Mouse (Mus musculus) cerebral cortex, adult 2 months (tissue): ENCODE data around the gene Tmem156.

ENCODE experiments used
- WGBS: fragments of 180-500 bp; shearing (Covaris S2); methylation state at CpG from one replicate; pipeline ENCODE4 v1.1.7; 2018; 5-methylcytosine and 5-hydroxymethylcytosine counted together

Tmem156 gene

DNA sequence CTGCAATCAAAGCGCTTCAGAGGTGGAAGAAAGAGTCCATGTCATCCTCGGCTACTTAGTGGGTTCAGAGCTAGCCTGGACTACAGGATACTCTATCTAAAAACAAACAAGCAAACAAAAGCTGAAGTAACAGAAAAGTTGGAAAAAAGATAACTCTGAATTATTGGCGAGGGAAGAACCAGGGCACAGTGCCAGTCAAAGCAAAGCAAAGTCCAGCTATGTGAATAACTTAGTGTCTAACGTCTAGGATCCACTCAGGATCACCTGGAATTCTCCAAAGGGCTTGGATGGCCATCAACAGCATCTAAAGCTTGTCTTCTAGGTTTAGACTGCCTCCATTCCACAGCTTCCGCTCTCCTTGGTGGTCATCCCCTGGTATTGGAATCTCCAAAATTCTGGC lies 5.5 kb upstream of the Tmem156 start:
- 81% methylated on average over 5 of the region's 5 CpGs for WGBS

DNA sequence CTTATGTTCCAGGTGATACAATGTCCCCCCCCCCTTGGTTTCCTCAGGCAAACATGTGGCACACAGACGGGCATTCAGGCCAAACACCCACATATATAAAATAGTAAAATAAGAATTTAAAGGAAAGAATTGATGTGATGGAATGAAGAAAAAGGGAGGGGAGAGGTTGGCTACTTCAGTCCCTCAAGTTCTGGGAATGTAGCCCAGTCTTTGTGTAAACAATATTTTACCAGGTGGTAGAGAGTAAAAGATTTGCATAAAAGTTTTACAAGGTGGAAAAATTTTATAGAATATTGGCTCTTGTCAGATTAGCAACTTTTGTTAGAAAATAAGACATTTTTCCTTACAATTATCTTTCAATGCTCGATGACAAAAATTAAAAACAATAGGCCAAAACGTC lies 4.9 kb upstream of the Tmem156 start:
- WGBS, result 84% methylated on average over 3 of the region's 3 CpGs

DNA sequence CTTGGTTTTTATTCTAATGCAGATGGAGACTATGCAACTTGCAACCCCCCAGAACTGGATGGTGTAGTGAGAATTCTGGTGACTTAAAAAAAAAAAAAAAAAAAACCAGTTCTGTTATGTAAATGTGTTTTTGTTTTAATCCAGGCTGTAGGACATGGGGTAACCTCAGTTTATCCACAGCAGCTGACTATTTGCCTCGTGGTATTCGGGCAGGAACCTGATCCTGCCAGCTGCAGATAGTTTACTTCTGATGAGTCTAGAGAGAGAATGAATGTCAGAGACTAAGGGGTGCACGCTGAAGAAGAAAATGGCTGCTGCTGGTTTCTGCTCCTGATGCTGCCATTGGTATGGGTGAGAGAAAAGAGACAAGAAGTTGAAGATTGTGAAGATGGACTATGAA lies 4.2 kb upstream of the Tmem156 start:
- WGBS, result 86% methylated on average over 3 of the region's 3 CpGs

DNA sequence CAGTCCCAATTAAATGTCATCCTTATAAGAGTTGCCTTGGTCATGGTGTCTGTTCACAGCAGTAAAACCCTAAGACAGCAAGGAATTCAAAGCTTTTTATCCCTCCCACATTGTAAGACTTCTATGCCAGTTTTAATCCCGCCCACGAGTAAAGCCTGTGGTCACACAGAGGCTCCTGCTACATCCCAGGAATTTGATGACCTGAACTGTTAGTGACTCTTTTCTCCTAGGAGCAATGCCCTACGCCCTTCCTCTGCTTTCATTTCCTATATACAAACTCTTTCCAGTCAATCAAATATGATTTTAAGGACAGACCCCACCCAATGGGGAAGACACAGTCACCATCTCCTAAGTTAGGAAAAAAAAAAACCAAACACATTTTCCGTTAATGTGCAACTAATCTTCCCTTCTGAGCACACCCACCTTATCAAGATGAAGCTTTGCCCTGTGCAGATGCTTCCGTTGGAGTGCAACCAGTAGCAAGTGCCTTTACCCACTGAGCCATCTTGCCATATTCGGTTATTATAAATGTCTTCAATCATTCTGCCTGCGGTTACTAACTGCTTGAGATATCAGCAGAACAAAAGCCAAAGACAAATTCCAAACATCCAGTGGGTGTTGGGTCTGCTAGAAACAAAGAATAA lies 3.1 kb upstream of the Tmem156 start:
- 84% methylated on average over 7 of the region's 7 CpGs for WGBS

DNA sequence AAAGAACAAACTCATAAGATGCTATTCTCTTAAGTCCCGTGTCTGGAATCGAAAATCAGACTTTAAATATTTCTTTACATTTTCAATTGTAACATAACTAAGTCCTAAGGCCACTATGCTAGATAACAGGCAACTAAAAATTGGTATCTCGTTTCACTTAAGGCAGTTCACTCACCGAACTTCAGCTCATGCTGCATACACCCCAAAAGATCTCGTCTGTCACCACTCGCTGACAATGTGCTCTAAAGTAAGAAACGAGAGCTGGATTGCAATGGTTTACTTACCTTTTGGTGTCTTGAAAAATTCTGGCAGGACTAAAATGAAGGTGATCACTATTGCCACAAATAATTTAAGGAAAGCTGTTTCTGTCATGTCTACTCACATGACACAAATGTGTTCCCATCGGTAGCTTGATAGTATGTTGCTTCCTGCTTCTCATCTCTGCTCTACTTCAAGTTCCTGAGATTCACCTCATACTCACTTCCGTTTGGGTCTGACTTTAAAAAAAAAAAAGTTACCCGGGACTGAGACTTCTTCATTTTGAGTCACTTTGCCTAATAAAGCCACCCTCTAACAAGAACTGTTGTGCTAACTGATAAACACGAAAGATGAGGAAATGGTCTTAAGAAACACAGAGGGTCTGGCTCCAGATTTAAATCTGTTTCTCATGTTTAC lies 611 bp downstream of the Tmem156 start:
- WGBS, result 79% methylated on average over 11 of the region's 11 CpGs

DNA sequence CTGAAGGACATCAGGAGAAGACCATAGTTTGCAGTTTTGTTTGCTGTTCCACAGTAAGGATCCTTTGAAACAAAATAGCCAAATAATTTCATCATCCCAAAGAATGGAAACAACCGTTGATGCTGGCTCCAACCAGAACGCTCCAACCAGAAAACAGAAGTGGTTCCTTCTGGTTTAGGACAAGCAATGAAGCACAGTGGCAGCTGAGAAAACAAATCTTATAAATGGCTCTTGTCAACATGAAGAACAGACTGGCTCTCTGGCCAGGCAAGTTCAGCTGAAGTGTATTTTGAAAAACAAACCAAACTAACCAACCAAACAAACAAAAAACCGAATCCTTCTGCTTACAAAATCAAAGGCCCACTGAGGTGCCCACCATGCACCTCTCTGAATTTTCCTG lies 2.2 kb downstream of the Tmem156 start:
- WGBS, result 74% methylated on average over 3 of the region's 3 CpGs

DNA sequence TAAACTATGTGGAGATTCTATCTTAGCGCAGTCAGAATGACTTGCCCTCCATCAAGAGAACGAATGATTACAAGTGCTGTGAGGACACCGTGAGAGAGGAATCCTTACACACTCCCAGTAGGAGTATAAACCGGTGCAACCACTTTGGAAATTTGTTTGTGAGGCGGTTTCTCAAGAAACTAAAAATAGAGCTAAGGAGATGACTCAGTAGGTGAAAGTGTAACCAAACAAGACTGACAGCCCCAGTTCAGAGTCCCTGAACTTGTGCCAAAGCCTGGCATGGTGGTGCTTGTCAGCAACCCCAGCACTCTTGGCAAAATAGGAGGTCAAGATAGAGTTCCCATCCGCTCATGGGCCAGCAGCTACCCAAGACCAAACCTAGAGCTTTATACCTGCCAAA lies 5.4 kb downstream of the Tmem156 start:
- WGBS, result 68% methylated on average over 6 of the region's 6 CpGs

DNA sequence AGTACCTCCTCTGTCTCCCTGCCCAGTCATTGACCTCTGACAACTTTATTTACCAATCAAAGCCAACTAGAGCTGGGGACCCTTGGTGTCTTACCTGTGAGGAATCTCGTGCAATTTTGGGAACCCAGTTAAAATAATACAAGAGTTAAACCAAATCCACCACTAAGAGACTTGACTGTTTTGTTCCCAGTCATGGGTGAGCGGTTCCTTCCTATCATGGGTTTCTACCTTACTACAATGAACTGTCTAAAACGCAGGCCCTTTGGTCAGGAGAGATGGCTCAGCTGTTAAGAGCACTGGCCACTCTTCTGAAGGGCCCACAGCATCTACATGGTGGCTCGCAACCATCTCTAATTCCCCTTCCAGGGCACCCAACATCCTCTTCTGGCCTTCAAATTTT lies 10.1 kb downstream of the Tmem156 start:
- WGBS, result 94% methylated on average over 4 of the region's 4 CpGs

DNA sequence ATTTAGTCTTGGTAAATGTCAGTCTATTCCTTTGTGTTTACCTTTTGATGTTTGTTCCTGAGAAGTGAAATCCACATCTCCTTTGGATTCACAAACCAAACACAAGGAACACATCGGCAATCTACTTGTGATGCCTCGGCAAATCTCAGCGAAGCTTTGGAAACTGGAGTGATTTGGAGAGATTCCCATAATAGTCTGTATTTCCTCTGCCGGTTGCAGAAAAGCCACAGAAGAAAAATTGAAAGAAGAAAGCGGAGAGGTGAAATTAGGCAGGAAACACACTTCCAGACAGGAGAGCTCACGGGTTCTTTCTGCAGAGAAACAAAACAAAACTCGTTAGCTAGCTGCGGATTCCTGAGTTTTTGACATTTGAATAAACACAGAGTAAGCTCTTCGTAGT lies 12.1 kb downstream of the Tmem156 start:
- 11% methylated on average over 9 of the region's 9 CpGs for WGBS

DNA sequence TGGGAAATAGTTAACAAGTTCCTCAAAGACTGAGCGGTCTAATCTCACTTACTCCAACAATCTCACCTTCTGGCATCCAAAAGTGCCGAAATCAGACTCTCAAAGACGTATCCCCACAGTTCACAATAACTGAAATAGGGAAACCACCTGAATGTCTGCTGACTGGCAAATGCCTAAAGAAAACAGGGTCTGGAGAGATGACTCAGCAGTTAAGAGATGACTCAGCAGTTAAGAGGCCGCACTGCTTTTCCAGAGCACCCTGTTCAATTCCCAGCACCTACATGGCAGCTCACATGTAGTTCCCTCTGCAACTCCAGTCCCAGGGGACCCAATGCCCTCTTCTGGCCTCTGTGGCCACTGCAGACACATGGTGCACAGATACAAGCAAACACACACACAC lies 13.9 kb downstream of the Tmem156 start:
- WGBS, result 96% methylated on average over 4 of the region's 4 CpGs

DNA sequence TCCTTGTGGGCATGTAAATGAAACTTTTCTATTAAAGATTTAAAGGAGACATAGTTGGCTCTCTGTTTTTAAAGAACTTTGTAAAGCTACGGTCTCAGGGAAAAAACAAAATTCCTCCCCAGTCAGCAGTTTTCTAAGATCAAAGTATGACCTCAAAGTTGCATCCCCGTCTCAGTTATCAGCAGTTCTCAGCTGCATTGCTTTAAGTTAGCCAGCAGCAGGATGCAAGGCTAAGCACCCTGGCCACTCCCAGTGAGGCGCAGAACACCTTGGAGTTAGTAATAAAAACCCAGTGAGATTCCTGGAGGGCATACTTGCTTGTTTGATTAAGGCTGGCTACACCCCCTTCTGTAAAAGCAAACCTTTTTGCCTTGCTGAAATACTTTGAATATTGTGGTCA lies 15.2 kb downstream of the Tmem156 start:
- WGBS, result 75% methylated on average over 3 of the region's 3 CpGs

DNA sequence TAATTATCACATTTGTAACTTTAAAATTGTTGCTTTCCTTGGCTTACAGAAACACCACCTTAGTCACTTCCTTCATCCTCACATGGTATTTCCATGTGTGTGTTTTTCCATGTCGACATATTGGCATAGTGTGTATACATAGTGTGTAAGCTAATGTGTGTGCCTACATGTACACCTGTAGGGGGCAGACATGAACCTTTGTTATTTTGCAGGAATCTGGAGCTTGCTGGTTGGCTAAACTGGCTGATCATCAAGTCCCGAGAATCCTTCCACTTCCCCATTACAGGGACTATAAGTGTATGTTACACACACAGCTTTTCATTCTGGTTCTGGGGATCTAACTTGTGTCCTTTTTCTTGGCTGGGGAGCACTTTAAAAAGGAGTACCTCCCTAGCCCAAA lies 15.8 kb downstream of the Tmem156 start:
- WGBS, result 72% methylated on average over 2 of the region's 2 CpGs

DNA sequence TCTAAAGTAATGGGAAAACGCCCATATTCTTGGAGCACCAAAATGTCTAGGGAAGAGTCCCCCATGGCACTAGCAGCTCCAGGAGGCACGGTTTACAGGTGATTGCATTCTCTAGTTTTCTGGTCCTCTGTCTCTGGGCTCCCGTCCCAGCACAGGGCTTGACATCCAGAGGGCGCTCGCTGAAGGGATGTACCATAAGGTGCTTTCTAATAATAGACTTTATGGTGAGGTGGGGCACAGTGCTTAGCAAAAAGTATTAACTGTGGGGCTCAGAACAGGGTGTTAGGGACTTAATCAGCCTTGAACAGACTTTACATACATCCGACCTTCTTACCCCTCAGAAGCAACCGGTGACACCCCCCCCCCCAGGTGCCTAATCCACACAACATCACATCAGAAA lies 17.2 kb downstream of the Tmem156 start:
- 79% methylated on average over 7 of the region's 7 CpGs for WGBS

DNA sequence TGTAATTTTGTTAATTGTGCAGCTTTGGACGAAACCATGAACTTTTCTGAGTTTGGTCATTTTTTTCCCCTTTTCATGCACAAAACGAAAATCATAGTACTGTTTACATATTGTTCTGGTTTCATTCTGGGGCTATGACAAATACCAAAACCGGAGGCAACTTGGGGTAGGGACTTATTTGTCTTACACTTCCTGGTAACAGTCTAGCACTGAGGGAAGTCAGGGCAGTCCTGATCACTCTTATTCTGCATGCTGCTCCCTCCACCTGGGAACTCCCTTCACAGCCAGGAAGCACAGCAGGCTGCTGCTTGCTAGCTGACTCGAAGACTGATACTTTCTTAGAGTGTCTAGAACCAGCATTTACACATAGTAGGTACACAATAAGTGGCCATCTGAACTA lies 18.7 kb downstream of the Tmem156 start:
- 87% methylated on average over 4 of the region's 4 CpGs for WGBS

DNA sequence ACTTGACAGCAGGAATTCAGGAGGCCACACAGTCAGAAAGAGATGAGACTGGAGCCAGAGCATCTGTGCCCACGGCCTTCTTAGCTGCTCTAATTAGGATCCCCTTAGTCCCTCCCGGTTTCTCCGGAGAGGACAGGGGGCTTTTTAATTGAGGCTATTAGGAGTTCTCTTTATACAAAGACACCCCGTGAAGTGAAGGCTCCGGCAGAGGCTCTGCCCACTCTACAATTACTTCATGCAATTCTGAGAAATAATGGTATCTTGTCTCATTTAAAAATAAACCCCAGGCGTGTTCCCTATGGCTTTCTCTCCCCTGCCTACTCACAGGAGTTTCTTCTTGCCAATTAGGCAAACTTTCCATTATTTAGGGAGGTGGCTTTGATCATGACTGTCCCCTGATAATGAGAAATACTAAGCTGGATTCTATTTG lies 20.2 kb downstream of the Tmem156 start:
- WGBS, result 36% methylated on average over 6 of the region's 6 CpGs

DNA sequence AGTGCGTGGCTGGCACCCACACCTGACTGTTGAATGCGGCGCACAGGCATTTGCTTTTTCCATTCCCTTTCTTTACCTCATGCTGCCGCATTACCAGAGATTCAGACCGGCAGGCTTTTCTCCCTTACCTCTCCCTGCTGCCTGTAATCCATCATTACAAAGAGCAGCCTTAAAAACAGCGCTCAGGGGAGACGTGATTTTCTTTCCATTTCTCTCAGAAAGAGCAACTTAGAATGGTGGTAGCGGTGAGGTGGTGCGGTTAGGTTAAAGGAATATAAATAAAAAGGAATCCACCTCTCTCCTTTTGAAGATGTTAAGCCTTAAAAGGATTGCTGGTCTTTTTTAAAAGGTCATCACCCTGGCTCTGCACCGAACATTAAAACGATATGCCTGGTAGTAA lies 22.1 kb downstream of the Tmem156 start:
- WGBS, result 90% methylated on average over 11 of the region's 11 CpGs

DNA sequence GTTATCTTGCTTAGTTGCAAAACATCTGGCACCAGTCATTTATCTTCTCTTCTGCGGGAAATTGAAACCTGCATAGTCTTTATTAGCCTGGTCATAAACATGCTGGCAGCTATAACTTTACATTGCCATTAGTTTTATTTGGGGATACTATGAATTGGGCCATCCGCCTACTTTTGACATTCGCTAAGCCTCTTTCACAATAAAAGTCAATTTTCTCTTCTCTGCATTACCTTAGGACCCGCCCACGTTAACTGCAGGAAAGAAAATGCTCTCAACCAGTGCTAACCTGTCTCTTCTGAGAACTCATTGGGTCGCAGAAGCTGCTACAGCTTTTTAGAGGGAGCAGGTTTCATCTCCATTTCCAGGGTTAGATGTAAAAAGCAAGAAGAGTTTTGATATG lies 23.8 kb downstream of the Tmem156 start:
- 93% methylated on average over 6 of the region's 6 CpGs for WGBS

DNA sequence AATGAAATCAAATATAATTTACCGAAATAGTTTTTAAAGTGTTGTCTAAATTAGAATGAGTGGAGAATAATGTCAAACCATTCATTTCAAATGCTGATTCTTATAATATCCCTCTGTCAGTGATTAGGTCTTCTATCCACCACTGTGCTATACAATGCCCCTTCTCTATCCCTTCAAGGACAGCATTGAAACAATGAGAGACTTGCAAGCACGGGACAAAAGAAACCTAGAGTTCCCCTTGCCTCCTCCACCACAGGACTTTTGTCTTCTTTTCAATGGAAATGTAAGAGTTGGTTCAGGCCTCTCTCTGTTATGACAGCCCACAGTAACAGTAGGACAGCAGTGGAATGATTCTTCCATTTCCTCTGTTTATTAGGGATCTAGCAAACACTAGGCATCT lies 28.7 kb downstream of the Tmem156 start:
- WGBS, result 77% methylated on average over 2 of the region's 2 CpGs

DNA sequence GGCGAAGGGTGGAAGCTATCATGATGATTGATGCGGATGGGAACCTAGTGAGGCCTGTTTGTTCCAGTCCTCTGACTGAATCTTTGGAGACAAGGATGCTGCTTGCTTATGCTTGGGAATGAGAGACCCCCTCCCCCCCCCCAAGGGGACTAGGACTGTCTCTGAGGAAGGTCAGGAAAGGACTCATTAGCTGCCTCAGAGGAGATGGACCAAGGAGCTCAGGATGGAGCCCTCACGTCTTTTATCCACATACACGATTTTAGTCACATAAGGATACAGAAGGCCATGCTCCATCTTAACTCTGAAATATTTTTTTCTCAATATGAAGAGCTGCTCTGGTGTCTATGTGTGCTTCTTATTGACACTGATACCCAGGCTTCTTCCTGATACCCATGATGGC lies 29.7 kb downstream of the Tmem156 start:
- 93% methylated on average over 4 of the region's 4 CpGs for WGBS

DNA sequence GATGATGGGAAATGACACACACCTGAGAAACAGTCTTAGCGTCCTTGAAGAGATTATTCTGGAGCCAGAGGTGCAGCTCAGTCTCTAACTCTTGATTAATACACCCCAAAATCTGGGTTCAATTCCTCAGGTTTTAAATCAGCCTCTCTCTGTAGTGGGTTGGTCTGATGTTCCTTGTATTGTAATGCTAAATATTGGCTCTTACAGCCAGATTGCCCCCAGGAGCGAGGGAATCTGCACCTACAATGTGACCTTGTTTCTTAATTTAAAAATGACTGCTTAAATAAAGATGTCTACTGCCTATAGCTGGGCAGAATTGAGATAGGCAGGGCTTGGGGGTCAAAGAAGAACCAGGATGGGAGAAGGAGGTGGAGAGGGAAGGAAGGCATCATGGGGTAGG lies 32.1 kb downstream of the Tmem156 start:
- 92% methylated on average over 2 of the region's 2 CpGs for WGBS

DNA sequence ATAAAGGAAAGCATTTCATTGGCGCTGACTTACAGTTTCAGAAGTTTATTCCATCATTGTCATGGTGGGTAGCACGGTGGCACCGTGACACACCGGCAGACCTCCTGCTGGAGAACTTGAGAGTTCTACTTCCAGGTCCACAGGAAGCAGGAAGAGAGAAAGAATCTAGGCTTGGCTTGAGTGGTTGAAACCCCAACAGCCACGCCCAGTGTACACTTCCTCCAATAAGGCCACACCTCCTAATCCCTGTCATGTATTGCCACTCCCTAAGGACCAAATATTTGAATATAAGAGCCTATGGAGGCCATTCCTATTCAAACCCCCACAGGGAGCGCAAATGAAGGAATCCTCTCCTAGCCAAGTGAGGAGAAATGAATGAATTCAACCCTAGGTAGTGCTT lies 34.3 kb downstream of the Tmem156 start:
- 95% methylated on average over 6 of the region's 6 CpGs for WGBS

DNA sequence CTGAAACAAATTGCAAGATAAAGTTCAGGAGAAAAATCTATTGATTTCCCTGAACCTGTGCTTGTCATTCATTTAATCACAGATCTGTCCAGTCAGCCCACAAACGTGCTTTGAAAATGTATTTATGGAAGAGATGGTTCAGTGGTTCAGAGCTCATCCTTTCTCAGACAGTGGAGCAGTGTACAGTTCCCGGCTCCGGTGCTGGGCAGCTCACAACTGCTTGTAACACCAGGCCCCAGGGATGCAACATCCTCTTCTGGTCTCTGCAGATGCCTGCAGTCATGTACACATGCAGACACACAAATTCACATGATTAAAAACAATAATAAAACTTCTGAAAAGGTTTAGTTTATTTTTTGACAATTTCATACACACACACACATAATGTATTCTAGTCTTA lies 40.4 kb downstream of the Tmem156 start:
- WGBS, result 75% methylated on average over 3 of the region's 3 CpGs

DNA sequence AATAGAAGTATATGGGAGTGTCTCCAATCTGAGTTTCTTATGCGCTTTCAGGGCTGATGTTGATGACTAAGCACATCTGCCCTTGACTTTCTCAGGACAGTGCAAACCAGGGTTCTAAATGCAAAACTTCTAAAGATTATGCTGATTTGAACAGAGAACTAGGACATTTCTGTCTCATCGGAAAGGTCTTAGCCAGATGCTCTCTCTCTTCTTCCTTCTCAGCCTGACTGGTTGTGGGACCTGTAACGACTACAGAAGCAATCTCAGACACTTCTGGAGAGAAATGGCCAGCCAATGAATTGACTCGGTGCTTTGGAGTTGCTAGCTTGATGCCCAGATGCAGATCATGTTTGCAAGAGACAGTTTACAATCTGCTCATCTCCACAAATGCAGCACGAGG lies 42.1 kb downstream of the Tmem156 start:
- WGBS, result 75% methylated on average over 5 of the region's 5 CpGs

DNA sequence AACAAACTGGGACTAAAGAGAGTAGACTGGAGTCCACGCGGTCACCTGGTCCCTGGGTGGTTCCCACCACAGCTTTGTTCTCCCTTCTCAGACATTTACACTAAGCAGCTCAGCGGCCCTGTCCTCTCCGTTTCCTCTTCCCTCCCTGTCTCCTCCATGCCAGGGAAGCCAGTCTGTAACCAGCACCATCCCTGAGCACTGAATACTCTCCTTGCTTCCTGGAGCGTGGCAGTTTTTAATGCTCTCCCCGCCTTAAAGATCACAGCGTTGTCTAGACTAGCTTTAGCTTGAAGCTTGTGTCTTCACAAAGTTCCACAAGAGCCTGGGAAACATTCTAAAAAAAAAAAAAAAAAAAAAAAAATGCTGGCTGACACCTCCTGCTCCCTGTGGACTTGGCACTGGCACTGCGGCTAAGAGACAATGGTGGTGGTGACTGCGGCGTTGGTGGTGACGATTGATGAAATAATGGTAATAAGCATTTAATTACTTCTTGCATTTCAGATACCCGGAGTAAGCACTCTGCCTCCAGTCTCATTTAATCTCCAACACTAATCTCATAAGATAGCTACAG lies 44.6 kb downstream of the Tmem156 start:
- WGBS, result 51% methylated on average over 12 of the region's 12 CpGs
